Mouse (Mus musculus): ENCODE measurements at regions not wholly inside any gene's neighbourhood (a gene's known extent, or its start where the extent isn't known, plus 50 kb on each side); places are given as distances from the start of the nearest gene placed in this dataset.

GRCm38 (mm10) chr17:69781201-69781600, 187.7 kb upstream of the Dlgap1 start:
- no peak for TF ChIP-seq CTCF (IDR thresholded peaks at IDR 0.05; ENCODE audit: low read depth)
- H3K9ac ChIP-seq (ENCODE audit: low read depth, low read length), result no peak overlapping the region
- H3K4me3 ChIP-seq (replicated peaks; ENCODE audit: low read depth, low read length), result no peak overlapping the region
- ATAC-seq (replicated peaks; ENCODE audit: low FRiP score, low read depth) (no peak), DNase-seq (ENCODE audit: low spot score) (no peak)
- H3K4me1 ChIP-seq (replicated peaks; ENCODE audit: insufficient read depth, low read length), result no peaks in the 10 kb centered on the region
- 88% methylated on average over 1 of the region's 1 CpGs for WGBS
- no peaks in the 10 kb centered on the region for H3K27me3 ChIP-seq (ENCODE audit: insufficient read depth, low read length)
- no peaks in the 10 kb centered on the region for H3K9me3 ChIP-seq (replicated peaks; ENCODE audit: low read length)
- no peaks in the 10 kb centered on the region for H3K36me3 ChIP-seq (ENCODE audit: insufficient read depth, low read length)
- H3K4me2 ChIP-seq (ENCODE audit: low read length), result no peak overlapping the region
- no peak overlapping the region for H3K27ac ChIP-seq

GRCm38 (mm10) chr17:69786985-69787384, 181.9 kb upstream of the Dlgap1 start:
- Histone ChIP-seq H3K4me1 (replicated peaks; ENCODE audit: insufficient read depth, low read length) (no peaks in the 10 kb centered on the region), H3K27me3 (ENCODE audit: insufficient read depth, low read length) (no peaks in the 10 kb centered on the region), H3K4me3 (replicated peaks; ENCODE audit: low read depth, low read length) (no peak overlapping the region), H3K36me3 (ENCODE audit: insufficient read depth, low read length) (no peaks in the 10 kb centered on the region), H3K9ac (ENCODE audit: low read depth, low read length) (no peak overlapping the region), H3K4me2 (ENCODE audit: low read length) (no peak overlapping the region), H3K9me3 (replicated peaks; ENCODE audit: low read length) (no peaks in the 10 kb centered on the region), H3K27ac (no peak overlapping the region)
- DNase-seq (ENCODE audit: low spot score) (no peak), ATAC-seq (replicated peaks; ENCODE audit: low FRiP score, low read depth) (no peak)
- no peak for TF ChIP-seq CTCF (IDR thresholded peaks at IDR 0.05; ENCODE audit: low read depth)
- 82% methylated on average over 3 of the region's 3 CpGs for WGBS

- Histone ChIP-seq H3K27ac (no peak overlapping the region), H3K4me3 (replicated peaks; ENCODE audit: low read depth, low read length) (no peak overlapping the region), H3K36me3 (ENCODE audit: insufficient read depth, low read length) (no peaks in the 10 kb centered on the region), H3K9me3 (replicated peaks; ENCODE audit: low read length) (no peaks in the 10 kb centered on the region), H3K27me3 (ENCODE audit: insufficient read depth, low read length) (no peaks in the 10 kb centered on the region), H3K4me1 (replicated peaks; ENCODE audit: insufficient read depth, low read length) (no peaks in the 10 kb centered on the region), H3K4me2 (ENCODE audit: low read length) (no peak overlapping the region), H3K9ac (ENCODE audit: low read depth, low read length) (no peak overlapping the region)
- DNase-seq (ENCODE audit: low spot score) (no peak), ATAC-seq (replicated peaks; ENCODE audit: low FRiP score, low read depth) (no peak)
- TF ChIP-seq CTCF (IDR thresholded peaks at IDR 0.05; ENCODE audit: low read depth), result no peak
- WGBS, result 73% methylated on average over 5 of the region's 5 CpGs
These were observed 147.4 kb upstream of the Dlgap1 start for GRCm38 (mm10) chr17:69821473-69821872.

GRCm38 (mm10) chr17:69821901-69822300, 147.0 kb upstream of the Dlgap1 start:
- Histone ChIP-seq H3K27me3 (ENCODE audit: insufficient read depth, low read length) (no peaks in the 10 kb centered on the region), H3K36me3 (ENCODE audit: insufficient read depth, low read length) (no peaks in the 10 kb centered on the region), H3K4me2 (ENCODE audit: low read length) (no peak overlapping the region), H3K4me3 (replicated peaks; ENCODE audit: low read depth, low read length) (no peak overlapping the region), H3K27ac (no peak overlapping the region), H3K9ac (ENCODE audit: low read depth, low read length) (no peak overlapping the region), H3K9me3 (replicated peaks; ENCODE audit: low read length) (no peaks in the 10 kb centered on the region), H3K4me1 (replicated peaks; ENCODE audit: insufficient read depth, low read length) (no peaks in the 10 kb centered on the region)
- TF ChIP-seq CTCF (IDR thresholded peaks at IDR 0.05; ENCODE audit: low read depth), result no peak
- 77% methylated on average over 2 of the region's 2 CpGs for WGBS
- DNase-seq (ENCODE audit: low spot score), result no peak
- ATAC-seq (replicated peaks; ENCODE audit: low FRiP score, low read depth), result no peak

GRCm38 (mm10) chr17:69822921-69823320, 146.0 kb upstream of the Dlgap1 start:
- H3K9ac ChIP-seq (ENCODE audit: low read depth, low read length), result no peak overlapping the region
- TF ChIP-seq CTCF (IDR thresholded peaks at IDR 0.05; ENCODE audit: low read depth), result no peak
- DNase-seq (ENCODE audit: low spot score) (no peak), ATAC-seq (replicated peaks; ENCODE audit: low FRiP score, low read depth) (no peak)
- H3K9me3 ChIP-seq (replicated peaks; ENCODE audit: low read length), result no peaks in the 10 kb centered on the region
- WGBS, result 76% methylated on average over 1 of the region's 1 CpGs
- no peaks in the 10 kb centered on the region for H3K27me3 ChIP-seq (ENCODE audit: insufficient read depth, low read length)
- no peak overlapping the region for H3K27ac ChIP-seq
- H3K4me1 ChIP-seq (replicated peaks; ENCODE audit: insufficient read depth, low read length), result no peaks in the 10 kb centered on the region
- H3K4me3 ChIP-seq (replicated peaks; ENCODE audit: low read depth, low read length), result no peak overlapping the region
- no peaks in the 10 kb centered on the region for H3K36me3 ChIP-seq (ENCODE audit: insufficient read depth, low read length)
- H3K4me2 ChIP-seq (ENCODE audit: low read length), result no peak overlapping the region

- Histone ChIP-seq H3K9ac (ENCODE audit: low read depth, low read length) (no peak overlapping the region), H3K4me3 (replicated peaks; ENCODE audit: low read depth, low read length) (no peak overlapping the region), H3K9me3 (replicated peaks; ENCODE audit: low read length) (no peaks in the 10 kb centered on the region), H3K4me2 (ENCODE audit: low read length) (no peak overlapping the region), H3K4me1 (replicated peaks; ENCODE audit: insufficient read depth, low read length) (no peaks in the 10 kb centered on the region), H3K27me3 (ENCODE audit: insufficient read depth, low read length) (no peaks in the 10 kb centered on the region), H3K27ac (no peak overlapping the region), H3K36me3 (ENCODE audit: insufficient read depth, low read length) (no peaks in the 10 kb centered on the region)
- no peak for TF ChIP-seq CTCF (IDR thresholded peaks at IDR 0.05; ENCODE audit: low read depth)
- DNase-seq (ENCODE audit: low spot score), result no peak
- no peak for ATAC-seq (replicated peaks; ENCODE audit: low FRiP score, low read depth)
- 62% methylated on average over 5 of the region's 5 CpGs for WGBS
These were observed 127.6 kb upstream of the Dlgap1 start for GRCm38 (mm10) chr17:69841308-69841707.

GRCm38 (mm10) chr17:69848306-69848705, 120.6 kb upstream of the Dlgap1 start:
- 32% methylated on average over 1 of the region's 1 CpGs for WGBS
- no peak overlapping the region for H3K4me2 ChIP-seq (ENCODE audit: low read length)
- no peak overlapping the region for H3K27ac ChIP-seq
- no peak for TF ChIP-seq CTCF (IDR thresholded peaks at IDR 0.05; ENCODE audit: low read depth)
- ATAC-seq (replicated peaks; ENCODE audit: low FRiP score, low read depth) (no peak), DNase-seq (ENCODE audit: low spot score) (no peak)
- no peaks in the 10 kb centered on the region for H3K36me3 ChIP-seq (ENCODE audit: insufficient read depth, low read length)
- H3K4me3 ChIP-seq (replicated peaks; ENCODE audit: low read depth, low read length), result no peak overlapping the region
- H3K4me1 ChIP-seq (replicated peaks; ENCODE audit: insufficient read depth, low read length), result no peaks in the 10 kb centered on the region
- H3K9me3 ChIP-seq (replicated peaks; ENCODE audit: low read length), result no peaks in the 10 kb centered on the region
- no peak overlapping the region for H3K9ac ChIP-seq (ENCODE audit: low read depth, low read length)
- no peaks in the 10 kb centered on the region for H3K27me3 ChIP-seq (ENCODE audit: insufficient read depth, low read length)

All from kidney, postnatal 0 days (tissue).